Mouse (Mus musculus): ENCODE measurements around the gene Pla2g2f. TPM values are rescaled to one million over a fixed set of nuclear protein-coding genes. Genes with fewer than 3 reads are reported as not detected.

Pla2g2f gene
- polyA plus RNA-seq, 1 experiment from 2014 or later: not detected

DNA sequence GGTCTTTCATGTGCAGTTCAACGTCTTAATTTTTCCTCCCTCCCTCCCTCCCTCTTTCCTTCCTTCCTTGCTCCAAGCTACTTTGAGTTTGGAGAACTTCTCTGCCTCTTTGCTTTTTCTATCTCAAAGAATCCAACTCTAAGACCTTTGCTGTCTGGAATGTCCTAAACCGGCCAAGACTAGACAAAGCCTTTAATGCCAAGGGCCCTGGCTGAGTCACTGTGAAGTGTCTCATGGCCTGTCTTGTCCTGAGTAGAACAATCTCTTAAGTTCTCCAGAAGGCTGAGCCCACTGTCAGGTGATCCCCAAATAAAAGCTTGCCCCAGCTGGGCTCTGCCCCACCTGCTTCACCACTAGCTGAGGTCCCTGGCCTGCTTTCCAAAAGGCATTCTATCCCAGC is 55.4 kb downstream of the Pla2g2f start:
- no peaks in the 10 kb centered on the region for H3K27me3 ChIP-seq (ENCODE audit: insufficient read depth, low read length)
- no peak overlapping the region for H3K27ac ChIP-seq (ENCODE audit: low read depth)
- DNase-seq: no peak
- no peaks in the 10 kb centered on the region for H3K36me3 ChIP-seq (ENCODE audit: insufficient read depth)
- WGBS: 66% methylated on average over 2 of the region's 2 CpGs
- ATAC-seq (ENCODE audit: insufficient read depth): no peak
- no peak overlapping the region for H3K9ac ChIP-seq
- no peak overlapping the region for H3K4me2 ChIP-seq
- H3K9me3 ChIP-seq (ENCODE audit: low read depth, low read length): no peaks in the 10 kb centered on the region
- H3K4me3 ChIP-seq (ENCODE audit: low read depth, low read length): no peak overlapping the region
- H3K4me1 ChIP-seq (ENCODE audit: insufficient read depth): no peaks in the 10 kb centered on the region
- no peak for TF ChIP-seq CTCF (IDR thresholded peaks at IDR 0.05; ENCODE audit: low read depth)

DNA sequence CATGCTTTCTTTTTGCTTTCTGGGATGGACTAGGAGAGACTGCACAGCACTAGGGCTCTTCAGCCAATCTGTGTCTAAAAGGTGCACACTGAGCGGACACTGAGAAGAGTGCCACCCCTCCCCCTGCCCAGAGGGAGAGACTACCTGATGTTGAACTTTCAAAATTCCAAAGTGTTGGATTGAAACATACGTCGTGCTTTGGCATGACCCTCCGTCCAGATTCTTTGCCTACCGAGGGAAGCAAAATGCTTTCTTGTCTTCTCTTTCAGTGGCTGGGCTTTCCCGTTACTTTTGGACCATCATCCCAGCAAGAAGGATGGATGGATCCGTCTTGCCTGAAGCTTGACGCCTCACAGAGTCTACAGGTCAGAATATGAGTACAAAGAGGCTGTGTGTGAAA is 56.3 kb downstream of the Pla2g2f start:
- Histone ChIP-seq H3K4me1 (ENCODE audit: insufficient read depth) (no peaks in the 10 kb centered on the region), H3K36me3 (ENCODE audit: insufficient read depth) (no peaks in the 10 kb centered on the region), H3K9me3 (ENCODE audit: low read depth, low read length) (no peaks in the 10 kb centered on the region), H3K27me3 (ENCODE audit: insufficient read depth, low read length) (0 out of 2 replicates have a peak, but pooled peaks cover 2% of the 10 kb centered on the region), H3K4me2 (no peak overlapping the region), H3K9ac (no peak overlapping the region), H3K4me3 (ENCODE audit: low read depth, low read length) (no peak overlapping the region), H3K27ac (ENCODE audit: low read depth) (no peak overlapping the region)
- no peak for DNase-seq
- TF ChIP-seq CTCF (IDR thresholded peaks at IDR 0.05; ENCODE audit: low read depth): no peak
- 62% methylated on average over 8 of the region's 8 CpGs for WGBS
- ATAC-seq (ENCODE audit: insufficient read depth): no peak

Other genes with a start within 250 kb of the Pla2g2f start
- 0.11 and 0.15 TPM in 2 replicates for gene Vwa5b1, start 121.7 kb downstream of the Pla2g2f start, polyA plus RNA-seq (2014; fragmentation: Nextera tagmentation; extraction: Ambion mirVana)
- 0.15 and 0.25 TPM in 2 replicates for gene Pla2g2c, start 32.8 kb downstream of the Pla2g2f start, polyA plus RNA-seq (2014; fragmentation: Nextera tagmentation; extraction: Ambion mirVana)
- gene Ubxn10, start 20.5 kb downstream of the Pla2g2f start, polyA plus RNA-seq (2014; fragmentation: Nextera tagmentation; extraction: Ambion mirVana): 1.5 and 1.7 TPM in 2 replicates
- gene Pla2g2d, start 18.1 kb upstream of the Pla2g2f start, polyA plus RNA-seq (2014; fragmentation: Nextera tagmentation; extraction: Ambion mirVana): 0.18 TPM in 1 of 2 replicates, not detected in the other
- gene Pla2g5, start 105.9 kb upstream of the Pla2g2f start, polyA plus RNA-seq (2014; fragmentation: Nextera tagmentation; extraction: Ambion mirVana): 0.46 and 0.61 TPM in 2 replicates
- gene Gm13030, start 116.3 kb upstream of the Pla2g2f start, polyA plus RNA-seq (2014; fragmentation: Nextera tagmentation; extraction: Ambion mirVana): not detected in 2 replicates
- gene Pla2g2e, start 120.3 kb upstream of the Pla2g2f start, polyA plus RNA-seq (2014; fragmentation: Nextera tagmentation; extraction: Ambion mirVana): not detected in 2 replicates
- 3.0 and 3.2 TPM in 2 replicates for gene Otud3, start 156.3 kb upstream of the Pla2g2f start, polyA plus RNA-seq (2014; fragmentation: Nextera tagmentation; extraction: Ambion mirVana)
- gene Rnf186, start 209.5 kb upstream of the Pla2g2f start, polyA plus RNA-seq (2014; fragmentation: Nextera tagmentation; extraction: Ambion mirVana): 0.24 and 0.69 TPM in 2 replicates
- gene Tmco4, start 215.3 kb upstream of the Pla2g2f start, polyA plus RNA-seq (2014; fragmentation: Nextera tagmentation; extraction: Ambion mirVana): 2.6 and 3.7 TPM in 2 replicates